Mouse (Mus musculus) spleen, adult 2 months (tissue): Measurements from ENCODE around the gene Galns.

Experiments
- CTCF ChIP-seq: fragments of 200-500 bp; IDR thresholded peaks from 2 replicates; pipeline ENCODE4 v1.5.1; 2011; ENCODE audit warnings: mild to moderate bottlenecking, inconsistent platforms; ENCODE audit not compliant: insufficient read depth, insufficient read length, insufficient replicate concordance; ENCODE audit errors: extremely low read depth
- POLR2A ChIP-seq: fragments of 200-500 bp; IDR thresholded peaks from 2 replicates; pipeline ENCODE4 v1.6.1; 2011; ENCODE audit warnings: low read depth, low read length, inconsistent platforms

- TF ChIP-seq CTCF (no peak), POLR2A (no peak)
Measured at GRCm38 (mm10) chr8:122605367-122605766, 5.9 kb downstream of the Galns start.
